Mouse (Mus musculus) liver, embryonic 15.5 days (tissue): ENCODE results near the gene Chrnb2. TPM values are rescaled to one million over a fixed set of nuclear protein-coding genes. Genes with fewer than 3 reads are reported as not detected.

Experiments
- ATAC-seq: fragments of 200-750 bp; cut with Nextera tagmentation; 2 replicates; pipeline ENCODE4 v1.8.0; 2017; ENCODE audit warnings: moderate number of reproducible peaks, mild to moderate bottlenecking, moderate library complexity; ENCODE audit not compliant: insufficient read depth
- H3K27ac ChIP-seq: fragments of 300-500 bp; sonication (generic); replicated peaks from 2 replicates; pipeline ENCODE4 v1.5.1; 2015; ENCODE audit warnings: mild to moderate bottlenecking, inconsistent platforms
- H3K27me3 ChIP-seq: fragments of 300-500 bp; sonication (generic); 2 replicates; pipeline ENCODE4 v1.6.1; 2015; ENCODE audit warnings: mild to moderate bottlenecking, inconsistent platforms
- H3K36me3 ChIP-seq: fragments of 300-500 bp; sonication (generic); replicated peaks from 2 replicates; pipeline ENCODE4 v1.6.1; 2015; ENCODE audit warnings: moderate library complexity, mild to moderate bottlenecking, inconsistent platforms
- H3K4me1 ChIP-seq: fragments of 300-500 bp; sonication (generic); replicated peaks from 2 replicates; pipeline ENCODE4 v1.6.1; 2015; ENCODE audit warnings: inconsistent platforms
- H3K4me2 ChIP-seq: fragments of 300-500 bp; sonication (generic); 2 replicates; pipeline ENCODE4 v1.6.1; 2015; ENCODE audit warnings: moderate library complexity, mild to moderate bottlenecking, inconsistent platforms
- H3K4me3 ChIP-seq: fragments of 300-500 bp; sonication (generic); replicated peaks from 2 replicates; pipeline ENCODE4 v1.5.1; 2015; ENCODE audit warnings: mild to moderate bottlenecking, inconsistent platforms
- H3K9ac ChIP-seq: fragments of 300-500 bp; sonication (generic); 2 replicates; pipeline ENCODE4 v1.6.1; 2015; ENCODE audit warnings: moderate library complexity, mild to moderate bottlenecking, inconsistent platforms
- H3K9me3 ChIP-seq: fragments of 300-500 bp; sonication (generic); replicated peaks from 2 replicates; pipeline ENCODE4 v1.6.1; 2016; ENCODE audit warnings: inconsistent platforms
- WGBS: fragments of 180-500 bp; shearing (Covaris S2); methylation state at CpG from one replicate; pipeline ENCODE4 v1.1.7; 2015; ENCODE audit warnings: mixed read lengths; ENCODE audit not compliant: insufficient replicate concordance; 5-methylcytosine and 5-hydroxymethylcytosine counted together
- polyA plus RNA-seq: library from polyadenylated mRNA; unstranded; fragments of >200 nt; fragmentation: Nextera tagmentation; extraction: Ambion mirVana; gene quantifications from 2 replicates; pipeline ENCODE4 v1.2.1, GENCODE M21; 2015

Gene Chrnb2
- polyA plus RNA-seq, 1 experiment from 2014 or later: 0.16 TPM

DNA sequence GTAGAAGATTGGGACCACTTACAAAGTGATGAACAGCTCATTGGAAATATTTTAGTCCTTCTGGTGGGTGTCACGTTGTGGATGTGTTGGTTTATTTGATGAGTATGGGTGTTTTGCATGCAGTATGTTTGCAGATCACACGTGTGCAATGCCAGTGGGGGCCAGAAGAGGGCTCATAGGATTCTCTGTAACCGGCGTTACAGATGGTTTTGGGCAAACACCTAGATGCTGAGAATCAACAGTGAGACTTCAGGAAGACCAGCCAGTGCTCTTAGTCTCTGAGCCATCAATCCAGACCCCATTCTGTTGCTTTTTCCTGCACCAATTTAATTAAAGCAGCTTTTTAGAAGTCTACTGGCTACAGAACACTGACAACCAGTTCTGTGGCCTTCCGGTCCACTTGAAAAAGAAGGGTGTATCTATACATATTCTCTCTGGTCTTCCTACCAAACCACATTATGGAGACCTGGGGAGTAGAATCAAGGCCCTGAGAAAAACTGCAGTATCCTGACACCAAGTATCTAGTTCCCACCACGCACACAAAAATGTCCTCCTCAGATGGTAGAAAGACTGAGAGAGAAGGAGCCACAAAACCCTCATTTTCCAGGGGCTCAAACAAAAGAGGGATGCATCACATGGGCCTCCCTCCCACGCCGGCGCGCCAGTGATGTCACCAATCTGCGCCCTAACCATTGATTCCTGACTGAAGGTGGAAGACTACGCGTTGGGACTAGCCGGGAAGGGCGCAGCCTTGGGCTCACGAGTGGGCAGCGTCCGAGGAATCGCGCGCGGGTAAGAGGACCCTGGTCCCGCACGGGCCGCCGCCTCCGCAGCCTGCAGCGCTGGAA is 49.8 kb downstream of the Chrnb2 start, which contains the start of gene Adar:
TSS of gene Adar (plus strand) at position 664 of the 848 bp plus-strand sequence.
- 4% methylated on average over 28 of the region's 28 CpGs for WGBS
- peak within 1 kb of the TSS; percentile 93 for H3K4me2 ChIP-seq
- H3K9me3 ChIP-seq: no peaks in the 10 kb centered on the region
- H3K27ac ChIP-seq: no peak within 1 kb of the TSS
- peaks cover 18% of the 10 kb centered on the region for H3K4me1 ChIP-seq
- peaks cover 25% of the 10 kb centered on the region for H3K27me3 ChIP-seq
- peak within 1 kb of the TSS; percentile 71 for H3K4me3 ChIP-seq
- no peaks in the 10 kb centered on the region for H3K36me3 ChIP-seq
- peak within 1 kb of the TSS; percentile 59 for H3K9ac ChIP-seq
- peak; percentile 34; the same call in 1 of the 2 replicates for ATAC-seq

DNA sequence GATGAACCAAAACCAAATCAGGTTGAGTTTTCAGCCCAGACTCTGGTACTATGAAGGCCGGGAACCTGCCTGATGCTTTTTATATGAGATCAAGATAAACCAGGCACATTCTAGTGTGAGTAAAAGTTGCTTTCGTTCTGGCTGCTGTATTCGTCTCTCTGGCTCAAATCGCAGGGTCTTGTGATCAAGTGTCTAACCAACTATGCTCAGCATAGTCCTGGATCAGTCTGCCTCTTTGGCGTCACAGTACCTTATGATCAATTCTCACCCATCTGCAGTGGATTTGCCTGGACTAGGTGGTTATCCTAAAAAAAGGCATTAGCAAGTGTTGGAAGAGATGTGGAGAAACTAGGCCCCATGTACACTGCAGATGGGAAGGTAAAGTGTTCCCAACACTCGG is 60.4 kb downstream of the Chrnb2 start:
- no peak overlapping the region for H3K27ac ChIP-seq
- H3K9ac ChIP-seq: no peak overlapping the region
- no peaks in the 10 kb centered on the region for H3K36me3 ChIP-seq
- WGBS: 60% methylated on average over 6 of the region's 6 CpGs
- no peaks in the 10 kb centered on the region for H3K4me1 ChIP-seq
- no peak for ATAC-seq
- no peak overlapping the region for H3K4me3 ChIP-seq
- 0 out of 2 replicates have a peak, but pooled peaks cover 6% of the 10 kb centered on the region for H3K27me3 ChIP-seq
- no peak overlapping the region for H3K4me2 ChIP-seq
- no peaks in the 10 kb centered on the region for H3K9me3 ChIP-seq

GRCm38 (mm10) chr3:89703596-89703995 is 60.8 kb downstream of the Chrnb2 start:
- Histone ChIP-seq H3K27me3 (0 out of 2 replicates have a peak, but pooled peaks cover 6% of the 10 kb centered on the region), H3K27ac (no peak overlapping the region), H3K4me1 (no peaks in the 10 kb centered on the region), H3K9me3 (no peaks in the 10 kb centered on the region), H3K4me2 (no peak overlapping the region), H3K36me3 (no peaks in the 10 kb centered on the region), H3K4me3 (no peak overlapping the region), H3K9ac (no peak overlapping the region)
- ATAC-seq: no peak
- 29% methylated on average over 3 of the region's 3 CpGs for WGBS

DNA sequence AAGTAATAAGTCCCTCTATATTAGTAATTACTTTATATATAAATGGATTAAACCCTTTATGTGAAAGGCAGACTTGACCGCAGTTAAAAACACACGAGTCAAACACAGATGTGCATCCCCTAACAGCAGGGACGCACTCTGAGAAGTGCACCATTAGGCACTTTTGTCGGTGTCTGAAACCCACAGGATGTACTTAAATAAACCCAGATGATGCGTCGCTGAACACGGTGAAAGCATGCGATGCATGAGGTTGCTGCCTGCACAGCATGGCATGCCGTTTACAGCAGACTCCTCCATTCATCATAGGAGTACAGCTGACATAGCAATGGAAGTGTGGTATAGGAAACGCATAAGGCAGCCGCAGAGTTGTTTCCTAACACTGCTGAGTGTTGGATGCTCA is 64.0 kb downstream of the Chrnb2 start:
- 70% methylated on average over 11 of the region's 11 CpGs for WGBS
- no peak for ATAC-seq
- H3K27me3 ChIP-seq: 0 out of 2 replicates have a peak, but pooled peaks cover 6% of the 10 kb centered on the region

DNA sequence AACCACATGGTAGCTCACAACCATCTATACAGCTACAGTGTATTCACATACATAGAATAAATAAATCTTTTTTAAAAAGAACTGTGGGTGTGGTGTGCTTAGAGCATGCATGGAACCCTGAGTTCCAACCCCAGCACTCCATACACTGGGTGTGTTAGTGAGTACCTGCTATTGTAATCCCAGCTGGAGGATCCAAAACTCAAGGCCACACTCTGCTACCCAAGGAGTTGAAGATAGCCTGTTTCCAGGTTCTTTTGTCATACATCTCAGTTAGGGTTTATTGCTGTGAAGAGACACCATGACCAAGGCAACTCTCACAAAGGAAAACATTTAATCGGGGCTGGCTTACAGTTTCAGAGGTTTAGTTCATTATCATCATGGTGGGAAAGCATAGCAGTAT is 65.5 kb downstream of the Chrnb2 start:
- no peak for ATAC-seq
- Histone ChIP-seq H3K9me3 (no peaks in the 10 kb centered on the region), H3K27me3 (0 out of 2 replicates have a peak, but pooled peaks cover 3% of the 10 kb centered on the region), H3K4me1 (no peaks in the 10 kb centered on the region), H3K4me3 (no peak overlapping the region), H3K9ac (no peak overlapping the region), H3K36me3 (no peaks in the 10 kb centered on the region), H3K4me2 (no peak overlapping the region), H3K27ac (no peak overlapping the region)
- 50% methylated on average over 1 of the region's 1 CpGs for WGBS

More for the DNA sequence above, 64.0 kb downstream of the Chrnb2 start:
- H3K4me3 ChIP-seq: no peak overlapping the region
- no peaks in the 10 kb centered on the region for H3K36me3 ChIP-seq
- H3K9me3 ChIP-seq: no peaks in the 10 kb centered on the region
- H3K9ac ChIP-seq: no peak overlapping the region
- H3K27ac ChIP-seq: no peak overlapping the region
- no peaks in the 10 kb centered on the region for H3K4me1 ChIP-seq
- H3K4me2 ChIP-seq: no peak overlapping the region

Other genes starting within 250 kb of the Chrnb2 start
- gene Kcnn3, start 244.5 kb downstream of the Chrnb2 start, polyA plus RNA-seq: 0.03 and 0.08 TPM in 2 replicates
- 8.0 and 8.3 TPM in 2 replicates for gene Adar, start 49.6 kb downstream of the Chrnb2 start, polyA plus RNA-seq
- 3.1 and 3.5 TPM in 2 replicates for gene Ube2q1, start 9.0 kb upstream of the Chrnb2 start, polyA plus RNA-seq
- gene She, start 66.7 kb upstream of the Chrnb2 start, polyA plus RNA-seq: 0.93 and 1.2 TPM in 2 replicates
- 5.3 and 6.3 TPM in 2 replicates for gene Il6ra, start 148.6 kb upstream of the Chrnb2 start, polyA plus RNA-seq
- 1.3 and 1.7 TPM in 2 replicates for gene Atp8b2, start 198.9 kb upstream of the Chrnb2 start, polyA plus RNA-seq
- gene Hax1, start 234.1 kb upstream of the Chrnb2 start, polyA plus RNA-seq: 118 and 124 TPM in 2 replicates